10 mouse cellular contexts compared by ENCODE assay signal in the genomic region with DNA sequence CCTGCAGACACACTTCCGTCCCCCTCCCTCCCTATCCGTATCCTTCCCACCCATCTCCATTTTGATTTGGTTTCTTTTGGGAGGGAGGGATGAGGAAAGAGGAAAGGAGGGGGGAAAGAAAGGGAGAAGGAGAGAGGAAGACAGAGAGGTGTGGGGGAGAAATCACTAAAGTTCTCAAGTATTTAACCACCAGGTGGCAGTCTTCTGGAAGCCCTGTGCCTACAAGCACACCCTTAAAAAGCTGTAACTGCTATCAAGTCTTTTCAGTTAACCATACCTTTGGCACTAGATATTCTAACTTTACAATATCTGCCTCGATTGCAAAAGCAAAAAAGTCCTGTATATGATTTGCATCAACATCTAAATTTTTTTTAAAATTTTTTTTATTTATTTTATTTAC. TPM values are rescaled to one million over a fixed set of nuclear protein-coding genes. Genes with fewer than 3 reads are reported as not detected.
DNase-seq lines count a peak whose midpoint lies in the region; ATAC-seq lines count a peak whose summit lies in the region.
"Had no signal": no experiment of that assay in that cellular context is flagged by ENCODE, and none has a peak within 500 bp of the region (broad histone marks: within the 10 kb centered on the region; RNA-seq: fewer than 3 reads in every experiment).

No protein-coding gene starts in this region.

- 28% methylated on average over 3 of the region's 3 CpGs for WGBS in embryonic facial prominence, embryonic 11.5 days
- 48% methylated on average over 3 of the region's 3 CpGs for WGBS in embryonic facial prominence, embryonic 10.5 days

- intact Hi-C loops in left cerebral cortex, postnatal 14 days (cut with DNase I), result loop anchor here (5.0 kb wide), 1 partner anchor 35 kb away; a partner anchor contains a TSS

- H3K4me1 ChIP-seq in embryonic facial prominence, embryonic 11.5 days (ENCODE audit: control insufficient read depth, insufficient read depth, low read length), result no peaks in the 10 kb centered on the region
- peaks cover 21% of the 10 kb centered on the region for H3K4me1 ChIP-seq in embryonic facial prominence, embryonic 10.5 days

- no peak overlapping the region for H3K4me2 ChIP-seq in embryonic facial prominence, embryonic 11.5 days (ENCODE audit: low read depth, low read length)

- ATAC-seq in embryonic facial prominence, embryonic 11.5 days (replicated peaks; ENCODE audit: insufficient number of reproducible peaks, low FRiP score, low TSS enrichment, low read depth), result no peak

- H3K9ac ChIP-seq in embryonic facial prominence, embryonic 11.5 days (replicated peaks; ENCODE audit: low read length), result no peak overlapping the region

- H3K4me3 ChIP-seq in embryonic facial prominence, embryonic 11.5 days (ENCODE audit: low read depth, low read length), result no peak overlapping the region
- no peak overlapping the region for H3K4me3 ChIP-seq in embryonic facial prominence, embryonic 10.5 days
- H3K4me3 ChIP-seq: erythroblast, embryonic 14.5 days had no signal

- H3K27ac ChIP-seq in embryonic facial prominence, embryonic 11.5 days (replicated peaks; ENCODE audit: low read depth, low read length), result no peak overlapping the region
- H3K27ac ChIP-seq in embryonic facial prominence, embryonic 10.5 days (replicated peaks), result no peak overlapping the region
- H3K27ac ChIP-seq: macrophage had no signal

- no peaks in the 10 kb centered on the region for H3K27me3 ChIP-seq in embryonic facial prominence, embryonic 11.5 days (ENCODE audit: control insufficient read depth, insufficient read depth, low read length)
- H3K27me3 ChIP-seq in embryonic facial prominence, embryonic 10.5 days (replicated peaks; ENCODE audit: low read depth, poor library complexity, severe bottlenecking), result no peaks in the 10 kb centered on the region

- peak; percentile 89 for DNase-seq in embryonic facial prominence, embryonic 11.5 days (ENCODE audit: low spot score)
- DNase-seq in embryonic facial prominence, embryonic 10.5 days (ENCODE audit: low spot score), result no peak
- DNase-seq in left cerebral cortex, postnatal 14 days (ENCODE audit: low spot score in 2 of 2), result peak; percentile 26 to 73
- no peak for DNase-seq in left cerebral cortex, adult 9 months (ENCODE audit: low spot score in 2 of 2)
- DNase-seq in T-cell, adult 2 months (ENCODE audit: low spot score), result peak; percentile 23
- DNase-seq in lung, postnatal 25 days (ENCODE audit: low spot score), result peak; percentile 66
- DNase-seq in testis, postnatal 10 days (ENCODE audit: low spot score), result no peak
- DNase-seq in adrenal gland, postnatal 4 days (ENCODE audit: low spot score in 2 of 2), result no peak

- no peaks in the 10 kb centered on the region for H3K36me3 ChIP-seq in embryonic facial prominence, embryonic 11.5 days (replicated peaks; ENCODE audit: control insufficient read depth, insufficient read depth, low read depth, low read length)
- no peaks in the 10 kb centered on the region for H3K36me3 ChIP-seq in embryonic facial prominence, embryonic 10.5 days (replicated peaks)

- no peaks in the 10 kb centered on the region for H3K9me3 ChIP-seq in embryonic facial prominence, embryonic 11.5 days (replicated peaks; ENCODE audit: control insufficient read depth, low read length)
- H3K9me3 ChIP-seq in embryonic facial prominence, embryonic 10.5 days, result no peaks in the 10 kb centered on the region

RNA-seq across cellular contexts. Expression of a gene that starts 33.4 kb away (rescaled TPM):
- polyA plus RNA-seq in embryonic facial prominence, embryonic 11.5 days (2014; fragmentation: Nextera tagmentation; extraction: Ambion mirVana), result 11.1 and 15.5 TPM in 2 replicates
- 11.0 and 12.1 TPM in 2 replicates for polyA plus RNA-seq in embryonic facial prominence, embryonic 10.5 days (2016; fragmentation: Nextera tagmentation; extraction: Ambion mirVana)
- 10 to 100 TPM; 39.4 to 41.7 TPM for total RNA-seq in left cerebral cortex, postnatal 14 days (2021)
- 10 to 100 TPM; 32.5 to 43.8 TPM for total RNA-seq in adrenal gland, postnatal 4 days (2021)

Comparison
In these comparisons a context has a peak if more than half of its experiments do, and no peak if none do; other contexts are left out.
1. DNase-seq: peak in embryonic facial prominence, embryonic 11.5 days (single experiment), left cerebral cortex, postnatal 14 days (2 of 2), T-cell, adult 2 months (single experiment) and lung, postnatal 25 days (single experiment); none in embryonic facial prominence, embryonic 10.5 days (single experiment), left cerebral cortex, adult 9 months (0 of 2), testis, postnatal 10 days (single experiment) and adrenal gland, postnatal 4 days (0 of 2).